Comparison of ENCODE assay signal across 23 mouse cellular contexts in genomic region chr12:40691444-40691843, GRCm38 (mm10).
"Had no signal": no experiment of that assay in that cellular context is flagged by ENCODE, and none has a peak within 500 bp of the region (broad histone marks: within the 10 kb centered on the region; RNA-seq: fewer than 3 reads in every experiment).

No protein-coding gene starts in this region.

- H3K27ac ChIP-seq: heart, embryonic 13.5 days; heart, embryonic 15.5 days; hindbrain, embryonic 13.5 days; hindbrain, embryonic 15.5 days; hindbrain, postnatal 0 days; kidney, postnatal 0 days; limb, embryonic 13.5 days; limb, embryonic 15.5 days; liver, embryonic 12.5 days; liver, embryonic 14.5 days had no signal

- H3K9me3 ChIP-seq: heart, embryonic 13.5 days; heart, embryonic 15.5 days; hindbrain, embryonic 13.5 days; hindbrain, embryonic 15.5 days; limb, embryonic 13.5 days; limb, embryonic 15.5 days; liver, embryonic 12.5 days had no signal

- H3K27me3 ChIP-seq: heart, embryonic 13.5 days; heart, embryonic 15.5 days; hindbrain, embryonic 13.5 days; hindbrain, embryonic 15.5 days; limb, embryonic 13.5 days; limb, embryonic 15.5 days; liver, embryonic 12.5 days had no signal

- H3K4me3 ChIP-seq: heart, embryonic 13.5 days; heart, embryonic 15.5 days; hindbrain, embryonic 13.5 days; hindbrain, embryonic 15.5 days; limb, embryonic 13.5 days; limb, embryonic 15.5 days; liver, embryonic 12.5 days had no signal

- H3K9ac ChIP-seq: heart, embryonic 13.5 days; heart, embryonic 15.5 days; hindbrain, embryonic 13.5 days; hindbrain, embryonic 15.5 days; limb, embryonic 13.5 days; limb, embryonic 15.5 days; liver, embryonic 12.5 days; liver, embryonic 14.5 days had no signal

- H3K4me2 ChIP-seq: heart, embryonic 11.5 days; heart, embryonic 13.5 days; heart, embryonic 15.5 days; hindbrain, embryonic 13.5 days; hindbrain, embryonic 15.5 days; limb, embryonic 13.5 days; limb, embryonic 15.5 days; liver, embryonic 12.5 days had no signal

- DNase-seq: gastrocnemius, postnatal 14 days; gastrocnemius, postnatal 36 days; heart, adult 18-20 months; heart, postnatal 14 days; heart, postnatal 36 days; kidney, adult 18-20 months; kidney, adult 8-10 months; kidney, postnatal 14 days; kidney, postnatal 36 days; layer of hippocampus, adult 9-11 months; layer of hippocampus, postnatal 36 days; left cerebral cortex, postnatal 4 days had no signal

- H3K4me1 ChIP-seq: liver, embryonic 12.5 days had no signal

- H3K36me3 ChIP-seq: heart, embryonic 13.5 days; heart, embryonic 15.5 days; hindbrain, embryonic 15.5 days; limb, embryonic 13.5 days; limb, embryonic 15.5 days; liver, embryonic 12.5 days had no signal

- ATAC-seq: hindbrain, postnatal 0 days; liver, embryonic 12.5 days had no signal
